Mouse (Mus musculus) thymus, adult 2 months (tissue): ENCODE measurements around the gene Kdelr1.

ENCODE experiments used
- CTCF ChIP-seq: fragments of 200-500 bp; IDR thresholded peaks from 2 replicates; pipeline ENCODE4 v1.5.1; 2012; ENCODE audit warnings: mild to moderate bottlenecking, control low read depth, low read length, moderate library complexity, borderline replicate concordance; ENCODE audit not compliant: control insufficient read depth, poor library complexity, insufficient read depth; ENCODE audit errors: extremely low read depth
- POLR2A ChIP-seq: fragments of 200-500 bp; IDR thresholded peaks from 2 replicates; pipeline ENCODE4 v1.6.1; 2012; ENCODE audit warnings: mild to moderate bottlenecking, low read length, control low read depth, moderate library complexity; ENCODE audit not compliant: control insufficient read depth, poor library complexity, insufficient read depth; ENCODE audit errors: extremely low read depth

DNA sequence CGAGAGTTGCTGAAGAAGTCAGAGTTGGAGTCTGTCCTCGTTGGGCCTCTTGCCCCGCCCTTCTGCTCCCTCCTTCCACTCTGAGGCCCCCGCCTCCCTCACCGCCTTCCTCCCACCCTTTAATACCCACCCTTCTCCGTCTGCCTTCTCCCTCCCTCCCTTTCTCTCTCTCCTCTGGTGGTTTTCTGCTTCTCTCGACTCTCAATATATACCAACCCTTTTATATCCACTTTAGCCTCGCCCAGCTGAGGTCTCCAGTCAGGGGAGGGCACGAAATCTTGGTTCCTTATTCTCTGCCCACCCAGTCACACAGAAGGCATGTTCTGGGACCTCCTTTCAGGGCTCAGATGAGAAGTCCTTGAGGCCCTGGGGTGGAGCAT, 48.7 kb downstream of the Kdelr1 start, which contains the start of gene Emp3:
- TF ChIP-seq POLR2A (0 out of 2 replicates have a peak, but pooled peaks have one; percentile 13), CTCF (no peak)
